Mouse (Mus musculus): ENCODE measurements at regions not wholly inside any gene's neighbourhood (a gene's known extent, or its start where the extent isn't known, plus 50 kb on each side); places are given as distances from the start of the nearest gene placed in this dataset.

DNA sequence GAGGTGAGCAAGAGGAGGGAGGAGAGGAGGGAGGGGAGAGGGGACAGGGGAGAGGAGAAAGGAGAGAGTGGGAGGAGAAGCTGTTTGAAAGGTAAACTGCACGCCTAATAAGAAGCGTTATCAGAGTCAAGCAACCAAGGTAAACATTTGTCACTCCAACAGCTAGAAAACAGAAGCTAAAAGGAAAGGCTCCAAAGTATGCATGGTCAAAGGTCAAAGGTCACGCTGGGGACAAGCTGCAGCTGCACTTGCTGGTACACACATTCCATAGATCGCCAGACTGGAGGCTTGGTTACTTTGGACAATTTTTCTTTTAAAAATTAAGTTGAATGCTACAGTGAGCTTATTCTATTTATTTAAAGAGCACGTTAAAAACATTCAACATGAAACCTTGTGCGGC, 81.7 kb upstream of the Pum3 start:
- no peak overlapping the region for H3K4me3 ChIP-seq (replicated peaks; ENCODE audit: low read length)
- H3K36me3 ChIP-seq (ENCODE audit: insufficient read depth, low read length): no peaks in the 10 kb centered on the region
- no peaks in the 10 kb centered on the region for H3K27me3 ChIP-seq (ENCODE audit: insufficient read depth, low read length)
- H3K9me3 ChIP-seq (ENCODE audit: low read length): peaks cover 18% of the 10 kb centered on the region
- TF ChIP-seq CTCF (conservative IDR thresholded peaks at IDR 0.05; ENCODE audit: low read length) (no peak), POU5F1 (IDR thresholded peaks at IDR 0.05; ENCODE audit: borderline replicate concordance, low read length) (no peak)
- peaks cover 10% of the 10 kb centered on the region for H3K4me1 ChIP-seq (replicated peaks; ENCODE audit: low read depth, low read length)

DNA sequence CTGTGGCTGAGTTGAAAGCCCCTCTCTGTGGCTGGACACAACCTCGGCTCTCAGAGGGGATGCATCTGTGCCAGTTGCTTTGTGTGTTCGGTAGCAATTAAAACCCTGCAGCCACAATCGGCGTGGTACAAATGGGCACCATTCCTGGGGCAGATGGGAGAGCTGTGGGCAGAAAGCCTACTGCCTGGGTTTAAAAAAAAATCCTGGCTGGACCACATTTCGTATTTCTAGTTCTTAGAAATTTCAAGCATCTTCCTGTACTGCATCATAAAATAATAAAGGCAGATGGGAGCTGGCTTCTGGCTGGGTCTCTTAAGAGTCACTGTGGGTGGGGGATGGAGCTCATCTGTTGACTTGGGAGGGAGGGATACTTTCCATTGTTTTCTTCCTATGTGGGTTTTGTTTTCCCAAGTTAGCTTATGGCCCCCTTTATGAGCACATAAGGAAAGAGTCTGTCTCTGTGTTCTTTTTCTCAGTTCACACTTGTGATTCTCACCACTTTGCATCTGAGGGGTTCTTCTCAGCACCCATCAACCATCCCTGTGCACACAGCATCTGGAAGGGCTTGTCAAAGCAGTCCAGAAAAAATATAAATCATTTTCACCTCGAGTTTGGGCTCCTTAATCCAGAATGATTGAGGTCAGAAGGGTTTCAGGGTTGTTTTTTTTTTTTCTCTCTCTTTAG, 80.5 kb upstream of the Pum3 start:
- peaks cover 10% of the 10 kb centered on the region for H3K4me1 ChIP-seq (replicated peaks; ENCODE audit: low read depth, low read length)
- H3K27me3 ChIP-seq (ENCODE audit: insufficient read depth, low read length): no peaks in the 10 kb centered on the region
- no peak overlapping the region for H3K4me3 ChIP-seq (replicated peaks; ENCODE audit: low read length)
- H3K9me3 ChIP-seq (ENCODE audit: low read length): peaks cover 5% of the 10 kb centered on the region
- TF ChIP-seq POU5F1 (IDR thresholded peaks at IDR 0.05; ENCODE audit: borderline replicate concordance, low read length) (no peak), CTCF (conservative IDR thresholded peaks at IDR 0.05; ENCODE audit: low read length) (no peak)
- no peaks in the 10 kb centered on the region for H3K36me3 ChIP-seq (ENCODE audit: insufficient read depth, low read length)

DNA sequence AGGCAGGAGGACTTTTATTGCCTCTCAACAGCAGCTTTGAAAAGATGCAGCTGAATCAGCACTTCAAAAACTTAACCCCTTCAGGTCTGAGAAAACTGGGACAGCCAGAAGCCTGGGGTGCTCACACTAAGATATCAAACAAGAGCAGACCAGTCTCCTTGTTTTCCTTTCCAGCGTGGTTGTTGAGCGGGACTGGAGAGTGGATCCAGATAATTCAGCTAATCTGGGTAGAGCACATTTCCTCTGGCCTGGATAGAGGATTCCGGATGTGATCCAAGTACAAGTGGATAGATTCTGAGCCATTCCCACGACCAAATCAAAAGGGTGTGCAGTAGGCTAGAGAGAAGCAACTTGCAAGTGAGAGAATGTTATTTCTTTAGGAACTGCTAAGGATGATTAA, 68.7 kb upstream of the Pum3 start:
- H3K36me3 ChIP-seq (ENCODE audit: insufficient read depth, low read length): no peaks in the 10 kb centered on the region
- H3K4me1 ChIP-seq (replicated peaks; ENCODE audit: low read depth, low read length): no peaks in the 10 kb centered on the region
- no peak overlapping the region for H3K4me3 ChIP-seq (replicated peaks; ENCODE audit: low read length)
- no peaks in the 10 kb centered on the region for H3K9me3 ChIP-seq (ENCODE audit: low read length)
- no peaks in the 10 kb centered on the region for H3K27me3 ChIP-seq (ENCODE audit: insufficient read depth, low read length)
- TF ChIP-seq CTCF (conservative IDR thresholded peaks at IDR 0.05; ENCODE audit: low read length): no peak
- TF ChIP-seq NANOG (IDR thresholded peaks at IDR 0.05; ENCODE audit: borderline replicate concordance, low read length): no peak
- no peak for TF ChIP-seq POU5F1 (IDR thresholded peaks at IDR 0.05; ENCODE audit: borderline replicate concordance, low read length)

DNA sequence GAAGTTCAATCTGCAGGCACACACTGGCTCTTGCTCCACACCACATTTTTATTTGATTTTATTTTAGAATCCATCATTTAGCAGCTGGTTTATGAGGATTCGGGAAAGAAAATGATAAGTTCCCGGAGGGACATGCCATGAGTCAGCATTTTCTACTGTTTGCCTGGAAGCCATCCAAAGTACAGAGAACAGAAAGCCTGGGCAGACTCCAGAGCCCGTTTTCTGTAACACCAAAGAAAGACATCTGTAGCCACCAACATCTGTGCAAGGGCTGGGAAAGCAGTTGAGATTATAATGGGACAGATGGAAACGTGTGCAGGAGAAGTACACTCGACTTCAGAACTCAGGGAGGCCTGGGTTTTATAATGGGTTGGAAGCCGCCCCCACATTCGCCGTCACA, 62.8 kb upstream of the Pum3 start:
- no peak overlapping the region for H3K4me3 ChIP-seq (replicated peaks; ENCODE audit: low read length)
- H3K9me3 ChIP-seq (ENCODE audit: low read length): no peaks in the 10 kb centered on the region
- H3K27me3 ChIP-seq (ENCODE audit: insufficient read depth, low read length): no peaks in the 10 kb centered on the region
- no peak for TF ChIP-seq CTCF (conservative IDR thresholded peaks at IDR 0.05; ENCODE audit: low read length)
- TF ChIP-seq POU5F1 (IDR thresholded peaks at IDR 0.05; ENCODE audit: borderline replicate concordance, low read length): no peak
- no peak for TF ChIP-seq NANOG (IDR thresholded peaks at IDR 0.05; ENCODE audit: borderline replicate concordance, low read length)
- no peaks in the 10 kb centered on the region for H3K36me3 ChIP-seq (ENCODE audit: insufficient read depth, low read length)
- no peaks in the 10 kb centered on the region for H3K4me1 ChIP-seq (replicated peaks; ENCODE audit: low read depth, low read length)

DNA sequence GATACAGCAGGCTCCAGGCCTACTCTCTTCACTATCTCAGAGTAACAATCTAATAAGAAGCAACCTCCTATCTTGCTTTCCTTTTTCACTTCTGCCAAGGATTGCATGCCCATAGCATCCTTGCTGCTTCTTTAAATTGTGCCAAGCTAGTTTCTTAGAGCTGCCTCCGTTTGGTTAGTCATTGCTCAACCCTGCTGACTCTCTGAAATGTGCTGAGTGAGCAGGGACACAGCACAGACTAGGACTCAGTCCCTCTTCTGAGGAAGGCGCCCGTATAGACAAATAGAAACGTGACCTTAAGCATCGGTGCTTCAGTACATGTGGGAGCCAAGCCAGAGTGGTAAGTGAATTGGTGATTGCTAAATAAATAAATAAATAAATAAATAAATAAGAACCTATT, 62.2 kb upstream of the Pum3 start:
- no peak for TF ChIP-seq NANOG (IDR thresholded peaks at IDR 0.05; ENCODE audit: borderline replicate concordance, low read length)
- no peak for TF ChIP-seq CTCF (conservative IDR thresholded peaks at IDR 0.05; ENCODE audit: low read length)
- no peak for TF ChIP-seq POU5F1 (IDR thresholded peaks at IDR 0.05; ENCODE audit: borderline replicate concordance, low read length)
- Histone ChIP-seq H3K36me3 (ENCODE audit: insufficient read depth, low read length) (no peaks in the 10 kb centered on the region), H3K4me1 (replicated peaks; ENCODE audit: low read depth, low read length) (no peaks in the 10 kb centered on the region), H3K4me3 (replicated peaks; ENCODE audit: low read length) (no peak overlapping the region), H3K9me3 (ENCODE audit: low read length) (no peaks in the 10 kb centered on the region), H3K27me3 (ENCODE audit: insufficient read depth, low read length) (no peaks in the 10 kb centered on the region)

DNA sequence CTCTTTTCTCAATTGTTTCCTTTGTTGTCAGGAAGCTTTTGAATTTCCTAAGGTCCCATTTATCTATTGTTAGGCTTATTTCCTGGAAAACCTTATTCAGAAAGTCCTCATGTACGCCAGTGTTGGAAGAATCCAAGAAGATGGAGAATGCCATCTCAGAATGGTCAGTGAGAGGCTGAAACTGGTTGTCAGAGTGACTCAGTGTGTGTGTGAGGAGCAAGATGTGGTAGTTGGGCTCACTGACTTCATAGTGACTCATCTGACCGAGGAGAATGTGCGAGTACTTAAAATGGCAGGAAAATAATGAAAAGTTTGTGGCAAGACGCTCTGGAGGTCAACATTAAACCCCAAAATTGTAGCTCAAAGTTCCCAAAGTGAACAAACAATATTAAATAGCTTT, 59.4 kb upstream of the Pum3 start:
- no peaks in the 10 kb centered on the region for H3K4me1 ChIP-seq (replicated peaks; ENCODE audit: low read depth, low read length)
- H3K4me3 ChIP-seq (replicated peaks; ENCODE audit: low read length): no peak overlapping the region
- no peaks in the 10 kb centered on the region for H3K9me3 ChIP-seq (ENCODE audit: low read length)
- H3K36me3 ChIP-seq (ENCODE audit: insufficient read depth, low read length): no peaks in the 10 kb centered on the region
- TF ChIP-seq POU5F1 (IDR thresholded peaks at IDR 0.05; ENCODE audit: borderline replicate concordance, low read length) (no peak), CTCF (conservative IDR thresholded peaks at IDR 0.05; ENCODE audit: low read length) (no peak), NANOG (IDR thresholded peaks at IDR 0.05; ENCODE audit: borderline replicate concordance, low read length) (no peak)
- no peaks in the 10 kb centered on the region for H3K27me3 ChIP-seq (ENCODE audit: insufficient read depth, low read length)
